Mouse (Mus musculus): ENCODE results near the gene Synpo2. TPM values are rescaled to one million over a fixed set of nuclear protein-coding genes. Genes with fewer than 3 reads are reported as not detected.

Synpo2 gene
- polyA plus RNA-seq, 1 experiment from 2014 or later = 0.21 TPM

GRCm38 (mm10) chr3:123179041-123179440, 56.9 kb downstream of the Synpo2 start:
- Histone ChIP-seq H3K4me2 (no peak overlapping the region), H3K4me1 (replicated peaks) (no peaks in the 10 kb centered on the region), H3K36me3 (no peaks in the 10 kb centered on the region), H3K9ac (no peak overlapping the region), H3K27me3 (no peaks in the 10 kb centered on the region), H3K27ac (no peak overlapping the region), H3K4me3 (replicated peaks) (no peak overlapping the region), H3K9me3 (replicated peaks) (no peaks in the 10 kb centered on the region)
- ATAC-seq (ENCODE audit: low read depth) (no peak), DNase-seq (no peak)
- 77% methylated on average over 5 of the region's 5 CpGs for WGBS (ENCODE audit: insufficient replicate concordance)

GRCm38 (mm10) chr3:123178420-123178819, 57.5 kb downstream of the Synpo2 start:
- no peaks in the 10 kb centered on the region for H3K27me3 ChIP-seq
- DNase-seq (no peak), ATAC-seq (ENCODE audit: low read depth) (no peak)
- H3K9ac ChIP-seq = no peak overlapping the region
- H3K4me2 ChIP-seq = no peak overlapping the region
- WGBS (ENCODE audit: insufficient replicate concordance) = 56% methylated on average over 4 of the region's 4 CpGs
- H3K4me3 ChIP-seq (replicated peaks) = no peak overlapping the region
- no peaks in the 10 kb centered on the region for H3K9me3 ChIP-seq (replicated peaks)
- H3K4me1 ChIP-seq (replicated peaks) = no peaks in the 10 kb centered on the region
- H3K36me3 ChIP-seq = no peaks in the 10 kb centered on the region
- H3K27ac ChIP-seq = no peak overlapping the region

GRCm38 (mm10) chr3:123176366-123177334, 59.3 kb downstream of the Synpo2 start:
- ATAC-seq (ENCODE audit: low read depth) = no peak
- Histone ChIP-seq H3K9ac (no peak overlapping the region), H3K27ac (no peak overlapping the region), H3K36me3 (no peaks in the 10 kb centered on the region), H3K4me3 (replicated peaks) (no peak overlapping the region), H3K4me2 (no peak overlapping the region), H3K4me1 (replicated peaks) (no peaks in the 10 kb centered on the region), H3K27me3 (no peaks in the 10 kb centered on the region), H3K9me3 (replicated peaks) (no peaks in the 10 kb centered on the region)
- WGBS (ENCODE audit: insufficient replicate concordance) = 61% methylated on average over 19 of the region's 19 CpGs
- DNase-seq = no peak

- H3K36me3 ChIP-seq = no peaks in the 10 kb centered on the region
- no peak overlapping the region for H3K9ac ChIP-seq
- DNase-seq (no peak), ATAC-seq (ENCODE audit: low read depth) (no peak)
- H3K4me2 ChIP-seq = no peak overlapping the region
- no peaks in the 10 kb centered on the region for H3K4me1 ChIP-seq (replicated peaks)
- 72% methylated on average over 7 of the region's 7 CpGs for WGBS (ENCODE audit: insufficient replicate concordance)
- no peaks in the 10 kb centered on the region for H3K27me3 ChIP-seq
- H3K4me3 ChIP-seq (replicated peaks) = no peak overlapping the region
- H3K27ac ChIP-seq = no peak overlapping the region
- H3K9me3 ChIP-seq (replicated peaks) = no peaks in the 10 kb centered on the region
Measured at GRCm38 (mm10) chr3:123175142-123175541, 60.8 kb downstream of the Synpo2 start.

GRCm38 (mm10) chr3:123174379-123174697, 61.6 kb downstream of the Synpo2 start:
- Histone ChIP-seq H3K4me2 (no peak overlapping the region), H3K9ac (no peak overlapping the region), H3K27me3 (no peaks in the 10 kb centered on the region), H3K36me3 (no peaks in the 10 kb centered on the region), H3K4me1 (replicated peaks) (no peaks in the 10 kb centered on the region), H3K4me3 (replicated peaks) (no peak overlapping the region), H3K9me3 (replicated peaks) (no peaks in the 10 kb centered on the region), H3K27ac (no peak overlapping the region)
- ATAC-seq (ENCODE audit: low read depth) (no peak), DNase-seq (no peak)
- WGBS (ENCODE audit: insufficient replicate concordance) = 73% methylated on average over 8 of the region's 8 CpGs

GRCm38 (mm10) chr3:123173553-123174378, 62.2 kb downstream of the Synpo2 start:
- no peak for ATAC-seq (ENCODE audit: low read depth)
- no peak overlapping the region for H3K4me2 ChIP-seq
- no peaks in the 10 kb centered on the region for H3K9me3 ChIP-seq (replicated peaks)
- H3K27me3 ChIP-seq = no peaks in the 10 kb centered on the region
- no peak overlapping the region for H3K27ac ChIP-seq
- no peaks in the 10 kb centered on the region for H3K36me3 ChIP-seq
- WGBS (ENCODE audit: insufficient replicate concordance) = 72% methylated on average over 21 of the region's 21 CpGs
- H3K9ac ChIP-seq = no peak overlapping the region
- no peak overlapping the region for H3K4me3 ChIP-seq (replicated peaks)
- H3K4me1 ChIP-seq (replicated peaks) = no peaks in the 10 kb centered on the region
- DNase-seq = no peak

- Histone ChIP-seq H3K27ac (no peak overlapping the region), H3K27me3 (no peaks in the 10 kb centered on the region), H3K9ac (no peak overlapping the region), H3K9me3 (replicated peaks) (no peaks in the 10 kb centered on the region), H3K4me3 (replicated peaks) (no peak overlapping the region), H3K4me1 (replicated peaks) (no peaks in the 10 kb centered on the region), H3K4me2 (no peak overlapping the region), H3K36me3 (no peaks in the 10 kb centered on the region)
- WGBS (ENCODE audit: insufficient replicate concordance) = 55% methylated on average over 5 of the region's 5 CpGs
- DNase-seq (no peak), ATAC-seq (ENCODE audit: low read depth) (no peak)
Measured at GRCm38 (mm10) chr3:123172151-123172550, 63.8 kb downstream of the Synpo2 start.

- Histone ChIP-seq H3K4me3 (replicated peaks) (no peak overlapping the region), H3K9me3 (replicated peaks) (no peaks in the 10 kb centered on the region), H3K36me3 (no peaks in the 10 kb centered on the region), H3K4me1 (replicated peaks) (0 out of 2 replicates have a peak, but pooled peaks cover 5% of the 10 kb centered on the region), H3K9ac (no peak overlapping the region), H3K27me3 (no peaks in the 10 kb centered on the region), H3K27ac (no peak overlapping the region), H3K4me2 (no peak overlapping the region)
- 55% methylated on average over 4 of the region's 4 CpGs for WGBS (ENCODE audit: insufficient replicate concordance)
- DNase-seq = no peak
- ATAC-seq (ENCODE audit: low read depth) = no peak
Measured at GRCm38 (mm10) chr3:123169398-123169797, 66.6 kb downstream of the Synpo2 start.

- H3K27ac ChIP-seq = no peak overlapping the region
- ATAC-seq (ENCODE audit: low read depth) = no peak
- WGBS (ENCODE audit: insufficient replicate concordance) = 7% methylated on average over 5 of the region's 5 CpGs
Measured at GRCm38 (mm10) chr3:123168815-123169214, 67.1 kb downstream of the Synpo2 start.

GRCm38 (mm10) chr3:123166450-123166849, 69.5 kb downstream of the Synpo2 start:
- DNase-seq (no peak), ATAC-seq (ENCODE audit: low read depth) (no peak)
- WGBS (ENCODE audit: insufficient replicate concordance) = 45% methylated on average over 5 of the region's 5 CpGs
- no peaks in the 10 kb centered on the region for H3K36me3 ChIP-seq
- H3K4me2 ChIP-seq = no peak overlapping the region
- H3K27me3 ChIP-seq = no peaks in the 10 kb centered on the region
- no peak overlapping the region for H3K4me3 ChIP-seq (replicated peaks)
- no peak overlapping the region for H3K27ac ChIP-seq
- no peaks in the 10 kb centered on the region for H3K9me3 ChIP-seq (replicated peaks)
- H3K9ac ChIP-seq = no peak overlapping the region
- H3K4me1 ChIP-seq (replicated peaks) = 0 out of 2 replicates have a peak, but pooled peaks cover 9% of the 10 kb centered on the region

More at GRCm38 (mm10) chr3:123168815-123169214, 67.1 kb downstream of the Synpo2 start:
- DNase-seq = peak; percentile 9
- no peak overlapping the region for H3K4me3 ChIP-seq (replicated peaks)
- no peaks in the 10 kb centered on the region for H3K36me3 ChIP-seq
- 0 out of 2 replicates have a peak, but pooled peaks cover 9% of the 10 kb centered on the region for H3K4me1 ChIP-seq (replicated peaks)
- no peak overlapping the region for H3K4me2 ChIP-seq
- H3K27me3 ChIP-seq = no peaks in the 10 kb centered on the region
- H3K9me3 ChIP-seq (replicated peaks) = no peaks in the 10 kb centered on the region
- no peak overlapping the region for H3K9ac ChIP-seq

GRCm38 (mm10) chr3:123164183-123164582, 71.8 kb downstream of the Synpo2 start:
- H3K27me3 ChIP-seq = no peaks in the 10 kb centered on the region
- 32% methylated on average over 1 of the region's 1 CpGs for WGBS (ENCODE audit: insufficient replicate concordance)
- DNase-seq (no peak), ATAC-seq (ENCODE audit: low read depth) (no peak)
- no peak overlapping the region for H3K9ac ChIP-seq
- H3K9me3 ChIP-seq (replicated peaks) = no peaks in the 10 kb centered on the region
- H3K27ac ChIP-seq = no peak overlapping the region
- 0 out of 2 replicates have a peak, but pooled peaks cover 9% of the 10 kb centered on the region for H3K4me1 ChIP-seq (replicated peaks)
- H3K4me3 ChIP-seq (replicated peaks) = no peak overlapping the region
- no peak overlapping the region for H3K4me2 ChIP-seq
- H3K36me3 ChIP-seq = no peaks in the 10 kb centered on the region
